In genomic region chr9:22095854-22096307, GRCm38 (mm10) we compare ENCODE assay signal across 8 mouse cellular contexts. TPM values are rescaled to one million over a fixed set of nuclear protein-coding genes. Genes with fewer than 3 reads are reported as not detected.
DNase-seq lines count a peak whose midpoint lies in the region; ATAC-seq lines count a peak whose summit lies in the region.

No protein-coding gene starts in this region.

- peaks cover 32% of the 10 kb centered on the region for H3K27me3 ChIP-seq in hindbrain, embryonic 15.5 days

- H3K4me1 ChIP-seq in hindbrain, embryonic 15.5 days (replicated peaks): no peaks in the 10 kb centered on the region; the same call in 1 of the 2 replicates

- H3K27ac ChIP-seq in hindbrain, embryonic 15.5 days (replicated peaks): no peak overlapping the region

- 3% methylated on average over 24 of the region's 24 CpGs for WGBS in hindbrain, embryonic 15.5 days

- no peaks in the 10 kb centered on the region for H3K9me3 ChIP-seq in hindbrain, embryonic 15.5 days

- peak overlapping the region; percentile 15; the same call in 1 of the 2 replicates for H3K9ac ChIP-seq in hindbrain, embryonic 15.5 days

- H3K4me3 ChIP-seq in hindbrain, embryonic 15.5 days: peak overlapping the region; percentile 28

- peak; percentile 42 for DNase-seq in WW6 (ENCODE audit: low read depth, low spot score)
- peak; percentile 50 to 74 for DNase-seq in cerebellum, postnatal 4 days (ENCODE audit: low spot score in 2 of 2)
- DNase-seq in gastrocnemius, adult 18-20 months (ENCODE audit: low spot score): peak; percentile 83
- peak; percentile 59 to 64 for DNase-seq in left cerebral cortex, adult 8-10 months (ENCODE audit: low spot score in 2 of 2)
- peak; percentile 67 to 76 for DNase-seq in right cerebral cortex, postnatal 10 days (ENCODE audit: low spot score in 2 of 2)
- peak; percentile 91 for DNase-seq in urinary bladder, postnatal 14 days (ENCODE audit: low spot score)

- no peaks in the 10 kb centered on the region for H3K36me3 ChIP-seq in hindbrain, embryonic 15.5 days

- H3K4me2 ChIP-seq in hindbrain, embryonic 15.5 days: peak overlapping the region; percentile 55

- ATAC-seq in hindbrain, embryonic 15.5 days (ENCODE audit: low FRiP score, low read depth): peak; percentile 54; the same call in 1 of the 2 replicates
- ATAC-seq in megakaryocyte progenitor cell, adult 5-6 weeks (replicated peaks; ENCODE audit: poor library complexity): peak; percentile 99

RNA-seq across cellular contexts. Expression of gene Cnn1, which starts 3.1 kb away (rescaled TPM):
- total RNA-seq in gastrocnemius, adult 18-20 months (2021): 1 to 10 TPM; 3.1 to 6.5 TPM
- polyA plus RNA-seq in hindbrain, embryonic 15.5 days (2015; fragmentation: Nextera tagmentation; extraction: Ambion mirVana): 1.6 and 2.3 TPM in 2 replicates
- total RNA-seq in left cerebral cortex, adult 8-10 months (2022): 1 to 10 TPM in 1 of 4 experiments, under 1 TPM in 3; 0.37 to 1.2 (median 0.59) TPM
- not detected in 2 replicates for total RNA-seq in megakaryocyte progenitor cell, adult 5-6 weeks (2015)
- total RNA-seq in megakaryocyte progenitor cell, adult 5-6 weeks (2017): not detected in 2 replicates

RNA-seq across cellular contexts. Expression of gene Ecsit, which starts 10.6 kb away (rescaled TPM):
- total RNA-seq in gastrocnemius, adult 18-20 months (2021): 10 to 100 TPM; 89.2 to 92.1 TPM
- polyA plus RNA-seq in hindbrain, embryonic 15.5 days (2015; fragmentation: Nextera tagmentation; extraction: Ambion mirVana): 56.0 and 63.5 TPM in 2 replicates
- 10 to 100 TPM; 45.4 to 50.8 (median 48.0) TPM for total RNA-seq in left cerebral cortex, adult 8-10 months (2022)
- total RNA-seq in megakaryocyte progenitor cell, adult 5-6 weeks (2015): 10.1 and 12.0 TPM in 2 replicates
- 20.8 and 24.0 TPM in 2 replicates for total RNA-seq in megakaryocyte progenitor cell, adult 5-6 weeks (2017)

RNA-seq across cellular contexts. Expression of gene Elof1, which starts 21.1 kb away (rescaled TPM):
- total RNA-seq in gastrocnemius, adult 18-20 months (2021): 10 to 100 TPM; 37.9 to 39.1 TPM
- 183 and 190 TPM in 2 replicates for polyA plus RNA-seq in hindbrain, embryonic 15.5 days (2015; fragmentation: Nextera tagmentation; extraction: Ambion mirVana)
- 10 to 100 TPM; 52.2 to 69.8 (median 66.6) TPM for total RNA-seq in left cerebral cortex, adult 8-10 months (2022)
- 106 and 124 TPM in 2 replicates for total RNA-seq in megakaryocyte progenitor cell, adult 5-6 weeks (2015)
- total RNA-seq in megakaryocyte progenitor cell, adult 5-6 weeks (2017): 43.6 and 49.6 TPM in 2 replicates

RNA-seq across cellular contexts. Expression of gene Zfp653, which starts 24.7 kb away (rescaled TPM):
- 1 to 10 TPM; 3.2 to 3.7 TPM for total RNA-seq in gastrocnemius, adult 18-20 months (2021)
- 17.3 and 19.6 TPM in 2 replicates for polyA plus RNA-seq in hindbrain, embryonic 15.5 days (2015; fragmentation: Nextera tagmentation; extraction: Ambion mirVana)
- total RNA-seq in left cerebral cortex, adult 8-10 months (2022): 10 to 100 TPM; 20.7 to 23.7 (median 21.9) TPM
- total RNA-seq in megakaryocyte progenitor cell, adult 5-6 weeks (2015): 4.9 and 7.1 TPM in 2 replicates
- total RNA-seq in megakaryocyte progenitor cell, adult 5-6 weeks (2017): 8.0 and 11.9 TPM in 2 replicates

RNA-seq across cellular contexts. Expression of gene Gm49318, which starts 24.8 kb away (rescaled TPM):
- total RNA-seq in gastrocnemius, adult 18-20 months (2021): not detected
- polyA plus RNA-seq in hindbrain, embryonic 15.5 days (2015; fragmentation: Nextera tagmentation; extraction: Ambion mirVana): not detected in 2 replicates
- total RNA-seq in left cerebral cortex, adult 8-10 months (2022): not detected
- total RNA-seq in megakaryocyte progenitor cell, adult 5-6 weeks (2015): not detected in 2 replicates
- total RNA-seq in megakaryocyte progenitor cell, adult 5-6 weeks (2017): not detected in 2 replicates
